8 mouse cellular contexts compared by ENCODE assay signal in genomic region chr6:127153972-127154707, GRCm38 (mm10). TPM values are rescaled to one million over a fixed set of nuclear protein-coding genes. Genes with fewer than 3 reads are reported as not detected.
DNase-seq lines count a peak whose midpoint lies in the region; ATAC-seq lines count a peak whose summit lies in the region.

No protein-coding gene starts in this region.

- under 1% methylated on average over 30 of the region's 30 CpGs for WGBS in embryonic facial prominence, embryonic 15.5 days
- 1% methylated on average over 30 of the region's 30 CpGs for WGBS in intestine, embryonic 15.5 days
- under 1% methylated on average over 30 of the region's 30 CpGs for WGBS in midbrain, embryonic 13.5 days

- intact Hi-C loops in left cerebral cortex, postnatal 10 days (cut with DNase I), result loop anchor here (5.0 to 10.0 kb wide), 2 partner anchors 113 to 171 kb away; no protein-coding TSS in a partner anchor

- peak overlapping the region; percentile 94 for H3K4me2 ChIP-seq in embryonic facial prominence, embryonic 15.5 days (replicated peaks)
- H3K4me2 ChIP-seq in intestine, embryonic 15.5 days (replicated peaks), result peak overlapping the region; percentile 96
- H3K4me2 ChIP-seq in midbrain, embryonic 13.5 days (replicated peaks), result peak overlapping the region; percentile 96

- peaks cover 41% of the 10 kb centered on the region for H3K4me1 ChIP-seq in embryonic facial prominence, embryonic 15.5 days
- peaks cover 27% of the 10 kb centered on the region for H3K4me1 ChIP-seq in intestine, embryonic 15.5 days (replicated peaks)
- H3K4me1 ChIP-seq in midbrain, embryonic 13.5 days (replicated peaks), result peaks cover 62% of the 10 kb centered on the region

- 0 out of 2 replicates have a peak, but pooled peaks cover 4% of the 10 kb centered on the region for H3K27me3 ChIP-seq in embryonic facial prominence, embryonic 15.5 days
- H3K27me3 ChIP-seq in intestine, embryonic 15.5 days (replicated peaks), result peaks cover 3% of the 10 kb centered on the region; the same call in 1 of the 2 replicates
- H3K27me3 ChIP-seq in midbrain, embryonic 13.5 days, result peaks cover 74% of the 10 kb centered on the region

- peak overlapping the region; percentile 76 for H3K4me3 ChIP-seq in embryonic facial prominence, embryonic 15.5 days (replicated peaks)
- H3K4me3 ChIP-seq in intestine, embryonic 15.5 days (replicated peaks), result peak overlapping the region; percentile 77
- peak overlapping the region; percentile 55 for H3K4me3 ChIP-seq in midbrain, embryonic 13.5 days (replicated peaks)

- peak overlapping the region; percentile 45 for H3K9ac ChIP-seq in embryonic facial prominence, embryonic 15.5 days
- H3K9ac ChIP-seq in intestine, embryonic 15.5 days, result peak overlapping the region; percentile 45
- no peak overlapping the region for H3K9ac ChIP-seq in midbrain, embryonic 13.5 days (replicated peaks)

- DNase-seq in thymus, postnatal 25 days, result peak; percentile 36
- no peak for DNase-seq in thymus, adult 18-20 months
- DNase-seq in left cerebral cortex, postnatal 10 days (ENCODE audit: extremely low spot score in 1 of 2, low spot score in 2 of 2), result no peak
- DNase-seq in cerebellum, adult 18-20 months, result no peak
- DNase-seq in yolk sac, embryonic 10.5 days (ENCODE audit: low spot score), result no peak

- no peaks in the 10 kb centered on the region for H3K36me3 ChIP-seq in embryonic facial prominence, embryonic 15.5 days
- H3K36me3 ChIP-seq in intestine, embryonic 15.5 days, result no peaks in the 10 kb centered on the region
- no peaks in the 10 kb centered on the region for H3K36me3 ChIP-seq in midbrain, embryonic 13.5 days

- ATAC-seq in embryonic facial prominence, embryonic 15.5 days (ENCODE audit: insufficient number of reproducible peaks, low FRiP score, low TSS enrichment, low read depth), result no peak
- no peak for ATAC-seq in intestine, embryonic 15.5 days
- no peak for ATAC-seq in midbrain, embryonic 13.5 days

- peak overlapping the region; percentile 93 for H3K27ac ChIP-seq in embryonic facial prominence, embryonic 15.5 days (replicated peaks)
- H3K27ac ChIP-seq in intestine, embryonic 15.5 days, result peak overlapping the region; percentile 90
- H3K27ac ChIP-seq in midbrain, embryonic 13.5 days, result no peak overlapping the region

- H3K9me3 ChIP-seq in embryonic facial prominence, embryonic 15.5 days (replicated peaks), result no peaks in the 10 kb centered on the region
- H3K9me3 ChIP-seq in intestine, embryonic 15.5 days, result no peaks in the 10 kb centered on the region
- no peaks in the 10 kb centered on the region for H3K9me3 ChIP-seq in midbrain, embryonic 13.5 days

RNA-seq across cellular contexts. Expression of gene Ccnd2, which starts 2.1 kb away (rescaled TPM):
- polyA plus RNA-seq in embryonic facial prominence, embryonic 15.5 days (2015; fragmentation: Nextera tagmentation; extraction: Ambion mirVana), result 918 and 948 TPM in 2 replicates
- 881 and 991 TPM in 2 replicates for polyA plus RNA-seq in intestine, embryonic 15.5 days (2015; fragmentation: Nextera tagmentation; extraction: Ambion mirVana)
- 700 and 837 TPM in 2 replicates for polyA plus RNA-seq in midbrain, embryonic 13.5 days (2015; fragmentation: Nextera tagmentation; extraction: Ambion mirVana)
- 100 to 1,000 TPM; 104 to 130 TPM for total RNA-seq in left cerebral cortex, postnatal 10 days (2021)

RNA-seq across cellular contexts. Expression of gene Tigar, which starts 44.8 kb away (rescaled TPM):
- 2.7 and 3.1 TPM in 2 replicates for polyA plus RNA-seq in embryonic facial prominence, embryonic 15.5 days (2015; fragmentation: Nextera tagmentation; extraction: Ambion mirVana)
- polyA plus RNA-seq in intestine, embryonic 15.5 days (2015; fragmentation: Nextera tagmentation; extraction: Ambion mirVana), result 5.6 and 7.3 TPM in 2 replicates
- polyA plus RNA-seq in midbrain, embryonic 13.5 days (2015; fragmentation: Nextera tagmentation; extraction: Ambion mirVana), result 7.3 and 8.8 TPM in 2 replicates
- 10 to 100 TPM; 20.7 to 24.1 TPM for total RNA-seq in left cerebral cortex, postnatal 10 days (2021)
